Mouse (Mus musculus): ENCODE measurements around the gene Pik3c2b. TPM values are rescaled to one million over a fixed set of nuclear protein-coding genes. Genes with fewer than 3 reads are reported as not detected.

The Pik3c2b gene
- polyA plus RNA-seq, 1 experiment from 2014 or later: 8.0 TPM

- no peak for ATAC-seq (replicated peaks; ENCODE audit: insufficient number of reproducible peaks, insufficient read depth, low FRiP score, low read depth)
- Histone ChIP-seq H3K4me3 (no peak overlapping the region), H3K27ac (no peak overlapping the region), H3K4me1 (replicated peaks) (0 out of 2 replicates have a peak, but pooled peaks cover 3% of the 10 kb centered on the region), H3K4me2 (no peak overlapping the region), H3K36me3 (peaks cover 84% of the 10 kb centered on the region), H3K9ac (no peak overlapping the region), H3K9me3 (replicated peaks) (no peaks in the 10 kb centered on the region), H3K27me3 (no peaks in the 10 kb centered on the region)
- WGBS: 80% methylated on average over 5 of the region's 5 CpGs
Measured at GRCm38 (mm10) chr1:133102108-133102507, 56.6 kb downstream of the Pik3c2b start.

- no peak overlapping the region for H3K9ac ChIP-seq
- H3K27me3 ChIP-seq: no peaks in the 10 kb centered on the region
- H3K27ac ChIP-seq: no peak overlapping the region
- H3K4me1 ChIP-seq (replicated peaks): 0 out of 2 replicates have a peak, but pooled peaks cover 3% of the 10 kb centered on the region
- no peak for ATAC-seq (replicated peaks; ENCODE audit: insufficient number of reproducible peaks, insufficient read depth, low FRiP score, low read depth)
- no peak overlapping the region for H3K4me2 ChIP-seq
- H3K4me3 ChIP-seq: no peak overlapping the region
- peaks cover 72% of the 10 kb centered on the region for H3K36me3 ChIP-seq
- WGBS: 86% methylated on average over 7 of the region's 7 CpGs
- H3K9me3 ChIP-seq (replicated peaks): no peaks in the 10 kb centered on the region
Measured at GRCm38 (mm10) chr1:133103315-133103714, 57.8 kb downstream of the Pik3c2b start.

GRCm38 (mm10) chr1:133103871-133104270 lies 58.4 kb downstream of the Pik3c2b start:
- WGBS: 91% methylated on average over 6 of the region's 6 CpGs
- Histone ChIP-seq H3K4me1 (replicated peaks) (0 out of 2 replicates have a peak, but pooled peaks cover 3% of the 10 kb centered on the region), H3K27ac (no peak overlapping the region), H3K4me3 (no peak overlapping the region), H3K27me3 (no peaks in the 10 kb centered on the region), H3K36me3 (peaks cover 67% of the 10 kb centered on the region), H3K9ac (no peak overlapping the region), H3K9me3 (replicated peaks) (no peaks in the 10 kb centered on the region), H3K4me2 (no peak overlapping the region)
- ATAC-seq (replicated peaks; ENCODE audit: insufficient number of reproducible peaks, insufficient read depth, low FRiP score, low read depth): no peak

GRCm38 (mm10) chr1:133116108-133116507 lies 70.6 kb downstream of the Pik3c2b start:
- 93% methylated on average over 4 of the region's 4 CpGs for WGBS
- Histone ChIP-seq H3K27ac (no peak overlapping the region), H3K4me1 (replicated peaks) (no peaks in the 10 kb centered on the region), H3K9ac (no peak overlapping the region), H3K27me3 (no peaks in the 10 kb centered on the region), H3K4me3 (no peak overlapping the region), H3K36me3 (no peaks in the 10 kb centered on the region), H3K4me2 (no peak overlapping the region), H3K9me3 (replicated peaks) (no peaks in the 10 kb centered on the region)
- ATAC-seq (replicated peaks; ENCODE audit: insufficient number of reproducible peaks, insufficient read depth, low FRiP score, low read depth): no peak

- Histone ChIP-seq H3K27me3 (no peaks in the 10 kb centered on the region), H3K9me3 (replicated peaks) (no peaks in the 10 kb centered on the region), H3K4me1 (replicated peaks) (no peaks in the 10 kb centered on the region), H3K36me3 (no peaks in the 10 kb centered on the region), H3K4me2 (no peak overlapping the region), H3K4me3 (no peak overlapping the region), H3K9ac (no peak overlapping the region), H3K27ac (no peak overlapping the region)
- ATAC-seq (replicated peaks; ENCODE audit: insufficient number of reproducible peaks, insufficient read depth, low FRiP score, low read depth): no peak
- 86% methylated on average over 5 of the region's 5 CpGs for WGBS
Measured at GRCm38 (mm10) chr1:133118127-133118526, 72.7 kb downstream of the Pik3c2b start.

GRCm38 (mm10) chr1:133118844-133119243 lies 73.4 kb downstream of the Pik3c2b start:
- no peak for ATAC-seq (replicated peaks; ENCODE audit: insufficient number of reproducible peaks, insufficient read depth, low FRiP score, low read depth)
- Histone ChIP-seq H3K9me3 (replicated peaks) (no peaks in the 10 kb centered on the region), H3K36me3 (no peaks in the 10 kb centered on the region), H3K27ac (no peak overlapping the region), H3K4me3 (no peak overlapping the region), H3K27me3 (no peaks in the 10 kb centered on the region), H3K4me1 (replicated peaks) (no peaks in the 10 kb centered on the region), H3K9ac (no peak overlapping the region), H3K4me2 (no peak overlapping the region)
- WGBS: 37% methylated on average over 3 of the region's 3 CpGs

GRCm38 (mm10) chr1:133119931-133120712 lies 74.7 kb downstream of the Pik3c2b start:
- Histone ChIP-seq H3K27me3 (no peaks in the 10 kb centered on the region), H3K4me1 (replicated peaks) (no peaks in the 10 kb centered on the region), H3K9me3 (replicated peaks) (no peaks in the 10 kb centered on the region), H3K4me3 (no peak overlapping the region), H3K27ac (no peak overlapping the region), H3K4me2 (no peak overlapping the region), H3K9ac (no peak overlapping the region), H3K36me3 (no peaks in the 10 kb centered on the region)
- 52% methylated on average over 7 of the region's 7 CpGs for WGBS
- no peak for ATAC-seq (replicated peaks; ENCODE audit: insufficient number of reproducible peaks, insufficient read depth, low FRiP score, low read depth)

- ATAC-seq (replicated peaks; ENCODE audit: insufficient number of reproducible peaks, insufficient read depth, low FRiP score, low read depth): no peak
- Histone ChIP-seq H3K4me3 (no peak overlapping the region), H3K4me2 (no peak overlapping the region), H3K27ac (no peak overlapping the region), H3K9me3 (replicated peaks) (no peaks in the 10 kb centered on the region), H3K4me1 (replicated peaks) (no peaks in the 10 kb centered on the region), H3K36me3 (no peaks in the 10 kb centered on the region), H3K27me3 (no peaks in the 10 kb centered on the region), H3K9ac (no peak overlapping the region)
- 48% methylated on average over 6 of the region's 6 CpGs for WGBS
Measured at GRCm38 (mm10) chr1:133121246-133121645, 75.8 kb downstream of the Pik3c2b start.

GRCm38 (mm10) chr1:133124137-133124536 lies 78.7 kb downstream of the Pik3c2b start:
- H3K9me3 ChIP-seq (replicated peaks): no peaks in the 10 kb centered on the region
- no peak overlapping the region for H3K9ac ChIP-seq
- H3K4me3 ChIP-seq: no peak overlapping the region
- H3K4me2 ChIP-seq: no peak overlapping the region
- H3K4me1 ChIP-seq (replicated peaks): no peaks in the 10 kb centered on the region
- H3K27me3 ChIP-seq: no peaks in the 10 kb centered on the region
- H3K36me3 ChIP-seq: no peaks in the 10 kb centered on the region
- no peak for ATAC-seq (replicated peaks; ENCODE audit: insufficient number of reproducible peaks, insufficient read depth, low FRiP score, low read depth)
- H3K27ac ChIP-seq: no peak overlapping the region
- 86% methylated on average over 6 of the region's 6 CpGs for WGBS

- Histone ChIP-seq H3K27ac (no peak overlapping the region), H3K4me1 (replicated peaks) (peaks cover 10% of the 10 kb centered on the region; the same call in 1 of the 2 replicates), H3K9ac (no peak overlapping the region), H3K4me2 (no peak overlapping the region), H3K27me3 (no peaks in the 10 kb centered on the region), H3K4me3 (no peak overlapping the region), H3K9me3 (replicated peaks) (no peaks in the 10 kb centered on the region), H3K36me3 (no peaks in the 10 kb centered on the region)
- 88% methylated on average over 9 of the region's 9 CpGs for WGBS
- ATAC-seq (replicated peaks; ENCODE audit: insufficient number of reproducible peaks, insufficient read depth, low FRiP score, low read depth): no peak
Measured at GRCm38 (mm10) chr1:133125640-133126364, 80.3 kb downstream of the Pik3c2b start.

GRCm38 (mm10) chr1:133126365-133126740 lies 80.9 kb downstream of the Pik3c2b start:
- Histone ChIP-seq H3K27ac (no peak overlapping the region), H3K9ac (no peak overlapping the region), H3K27me3 (no peaks in the 10 kb centered on the region), H3K4me1 (replicated peaks) (peaks cover 10% of the 10 kb centered on the region; the same call in 1 of the 2 replicates), H3K9me3 (replicated peaks) (no peaks in the 10 kb centered on the region), H3K4me3 (no peak overlapping the region), H3K36me3 (no peaks in the 10 kb centered on the region), H3K4me2 (no peak overlapping the region)
- WGBS: 74% methylated on average over 4 of the region's 4 CpGs
- no peak for ATAC-seq (replicated peaks; ENCODE audit: insufficient number of reproducible peaks, insufficient read depth, low FRiP score, low read depth)

Measured in heart, embryonic 15.5 days (tissue).